Comparison of ENCODE assay signal across 10 mouse cellular contexts in the genomic region with DNA sequence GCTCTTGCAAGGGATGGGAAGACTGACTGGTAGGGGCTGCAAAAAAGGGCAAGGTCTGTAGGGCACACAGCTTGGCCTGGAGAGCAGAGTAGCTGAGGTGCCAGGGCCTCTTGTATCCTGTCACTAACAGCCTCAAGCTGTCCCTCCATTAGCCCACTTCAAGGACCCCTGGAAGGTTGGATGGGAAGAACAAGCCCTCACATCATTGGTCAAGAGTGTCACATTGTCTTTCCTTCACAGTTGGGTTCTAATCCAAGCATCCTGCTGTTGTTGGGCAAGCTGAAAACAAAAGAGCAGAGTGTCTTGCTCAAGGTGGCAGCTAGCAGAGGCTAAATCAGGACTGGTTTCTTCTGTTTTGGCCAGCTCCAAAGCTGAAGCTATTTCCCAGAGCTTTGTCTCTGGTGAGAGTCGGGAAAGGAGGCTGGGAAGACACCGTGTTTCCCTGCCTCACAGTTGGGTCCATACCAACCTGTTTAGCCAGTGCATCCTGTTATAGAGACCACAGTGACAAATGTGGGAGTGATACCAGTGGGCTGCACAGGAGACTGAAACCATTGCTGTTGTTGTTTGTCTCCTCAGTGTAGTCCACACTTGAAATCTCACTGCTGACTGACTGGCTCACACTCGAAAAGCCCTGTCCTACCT. TPM values are rescaled to one million over a fixed set of nuclear protein-coding genes. Genes with fewer than 3 reads are reported as not detected.
A peak's percentile ranks its signal among the peaks of the same experiment; 100 is the strongest.
DNase-seq lines count a peak whose midpoint lies in the region; ATAC-seq and TF ChIP-seq lines count a peak whose summit lies in the region.
"Had no signal": no experiment of that assay in that cellular context is flagged by ENCODE, and none has a peak within 500 bp of the region (broad histone marks: within the 10 kb centered on the region; RNA-seq: fewer than 3 reads in every experiment).

No protein-coding gene starts in this region.

- ATAC-seq in forebrain, embryonic 13.5 days, result no peak
- no peak for ATAC-seq in hindbrain, embryonic 14.5 days (ENCODE audit: low FRiP score)
- no peak; the same call in 1 of the 2 replicates for ATAC-seq in neural tube, embryonic 14.5 days (ENCODE audit: low read depth)
- ATAC-seq: Patski had no signal

- no peaks in the 10 kb centered on the region for H3K27me3 ChIP-seq in forebrain, embryonic 13.5 days
- H3K27me3 ChIP-seq in forebrain, embryonic 10.5 days (ENCODE audit: poor library complexity, severe bottlenecking), result no peaks in the 10 kb centered on the region
- no peaks in the 10 kb centered on the region for H3K27me3 ChIP-seq in hindbrain, embryonic 14.5 days (ENCODE audit: control insufficient read depth, insufficient read depth, low read length)
- no peaks in the 10 kb centered on the region for H3K27me3 ChIP-seq in neural tube, embryonic 14.5 days (ENCODE audit: control insufficient read depth, insufficient read depth, low read length)
- no peaks in the 10 kb centered on the region for H3K27me3 ChIP-seq in thymus, adult 2 months (ENCODE audit: control insufficient read depth, insufficient read depth, low read length)
- H3K27me3 ChIP-seq: liver, embryonic 15.5 days; Patski had no signal

- peak overlapping the region; percentile 46 for H3K27ac ChIP-seq in forebrain, embryonic 13.5 days
- no peak overlapping the region for H3K27ac ChIP-seq in forebrain, embryonic 10.5 days
- H3K27ac ChIP-seq in layer of hippocampus, adult 2 months, result 0 out of 2 replicates have a peak overlapping the region, but pooled peaks have one; percentile 0
- peak overlapping the region; percentile 11 for H3K27ac ChIP-seq in hindbrain, embryonic 14.5 days
- H3K27ac ChIP-seq in neural tube, embryonic 14.5 days (ENCODE audit: low read depth, low read length), result peak overlapping the region; percentile 58; the same call in 1 of the 2 replicates
- no peak overlapping the region for H3K27ac ChIP-seq in thymus, adult 2 months (ENCODE audit: control insufficient read depth, insufficient read depth, low read length)
- H3K27ac ChIP-seq: liver, embryonic 15.5 days had no signal

- no peak overlapping the region for H3K4me2 ChIP-seq in forebrain, embryonic 13.5 days
- no peak overlapping the region for H3K4me2 ChIP-seq in hindbrain, embryonic 14.5 days (replicated peaks)
- no peak overlapping the region for H3K4me2 ChIP-seq in neural tube, embryonic 14.5 days (ENCODE audit: low read depth, low read length)
- H3K4me2 ChIP-seq: liver, embryonic 15.5 days had no signal

- H3K9me3 ChIP-seq in forebrain, embryonic 13.5 days (replicated peaks), result no peaks in the 10 kb centered on the region
- no peaks in the 10 kb centered on the region for H3K9me3 ChIP-seq in forebrain, embryonic 10.5 days
- no peaks in the 10 kb centered on the region for H3K9me3 ChIP-seq in hindbrain, embryonic 14.5 days (ENCODE audit: control insufficient read depth, low read length)
- H3K9me3 ChIP-seq in neural tube, embryonic 14.5 days (ENCODE audit: control insufficient read depth, low read length), result no peaks in the 10 kb centered on the region
- H3K9me3 ChIP-seq: liver, embryonic 15.5 days had no signal

- peaks cover 30% of the 10 kb centered on the region for H3K36me3 ChIP-seq in forebrain, embryonic 13.5 days (ENCODE audit: poor library complexity, severe bottlenecking)
- H3K36me3 ChIP-seq in forebrain, embryonic 10.5 days (replicated peaks), result peaks cover 33% of the 10 kb centered on the region
- H3K36me3 ChIP-seq in hindbrain, embryonic 14.5 days (replicated peaks; ENCODE audit: control insufficient read depth, insufficient read depth), result peaks cover 30% of the 10 kb centered on the region
- peaks cover 14% of the 10 kb centered on the region for H3K36me3 ChIP-seq in neural tube, embryonic 14.5 days (ENCODE audit: control insufficient read depth, insufficient read depth, low read length)
- H3K36me3 ChIP-seq in thymus, adult 2 months (ENCODE audit: control insufficient read depth, insufficient read depth, low read length), result peaks cover 15% of the 10 kb centered on the region

- no peak for TF ChIP-seq POLR2A in thymus, adult 2 months (IDR thresholded peaks at IDR 0.05; ENCODE audit: control insufficient read depth, extremely low read depth, insufficient read depth, low read length, poor library complexity)

- DNase-seq in forebrain, embryonic 10.5 days (ENCODE audit: extremely low spot score, low spot score), result no peak
- no peak for DNase-seq in layer of hippocampus, adult 2 months (ENCODE audit: low spot score in 2 of 2)
- DNase-seq in layer of hippocampus, postnatal 25 days (ENCODE audit: extremely low spot score in 1 of 2, low spot score in 1 of 2), result no peak
- DNase-seq in hindbrain, embryonic 14.5 days (ENCODE audit: low spot score), result no peak
- DNase-seq in gastrocnemius, postnatal 25 days, result no peak
- DNase-seq in thymus, adult 2 months, result no peak

- no peak overlapping the region for H3K9ac ChIP-seq in forebrain, embryonic 13.5 days
- H3K9ac ChIP-seq in hindbrain, embryonic 14.5 days, result no peak overlapping the region
- H3K9ac ChIP-seq in neural tube, embryonic 14.5 days (replicated peaks; ENCODE audit: low read depth, low read length), result no peak overlapping the region
- H3K9ac ChIP-seq: liver, embryonic 15.5 days had no signal

- WGBS in forebrain, embryonic 13.5 days, result 33% methylated on average over 3 of the region's 3 CpGs
- WGBS in forebrain, embryonic 10.5 days, result 31% methylated on average over 3 of the region's 3 CpGs
- WGBS in hindbrain, embryonic 14.5 days, result 43% methylated on average over 3 of the region's 3 CpGs
- 56% methylated on average over 3 of the region's 3 CpGs for WGBS in neural tube, embryonic 14.5 days
- WGBS in thymus, adult 2 months, result 82% methylated on average over 3 of the region's 3 CpGs

- peaks cover 18% of the 10 kb centered on the region for H3K4me1 ChIP-seq in forebrain, embryonic 13.5 days
- H3K4me1 ChIP-seq in forebrain, embryonic 10.5 days, result peaks cover 9% of the 10 kb centered on the region; the same call in 1 of the 2 replicates
- H3K4me1 ChIP-seq in hindbrain, embryonic 14.5 days (replicated peaks; ENCODE audit: control insufficient read depth, insufficient read depth, low read length), result no peaks in the 10 kb centered on the region; the same call in 1 of the 2 replicates
- peaks cover 4% of the 10 kb centered on the region; the same call in 1 of the 2 replicates for H3K4me1 ChIP-seq in neural tube, embryonic 14.5 days (ENCODE audit: control insufficient read depth, insufficient read depth, low read length)
- H3K4me1 ChIP-seq in thymus, adult 2 months (replicated peaks; ENCODE audit: control insufficient read depth, insufficient read depth, low read length), result peaks cover 24% of the 10 kb centered on the region

- no peak overlapping the region for H3K4me3 ChIP-seq in forebrain, embryonic 13.5 days
- no peak overlapping the region for H3K4me3 ChIP-seq in forebrain, embryonic 10.5 days
- no peak overlapping the region for H3K4me3 ChIP-seq in layer of hippocampus, adult 2 months
- H3K4me3 ChIP-seq in hindbrain, embryonic 14.5 days (replicated peaks; ENCODE audit: low read length), result no peak overlapping the region
- H3K4me3 ChIP-seq in neural tube, embryonic 14.5 days (ENCODE audit: low read depth, low read length), result no peak overlapping the region
- H3K4me3 ChIP-seq in thymus, adult 2 months (ENCODE audit: control insufficient read depth, insufficient read depth, low read length), result no peak overlapping the region
- H3K4me3 ChIP-seq: liver, embryonic 15.5 days had no signal

- no peak for TF ChIP-seq CTCF in layer of hippocampus, adult 2 months (conservative IDR thresholded peaks at IDR 0.05)
- TF ChIP-seq CTCF in thymus, adult 2 months (IDR thresholded peaks at IDR 0.05; ENCODE audit: borderline replicate concordance, control insufficient read depth, extremely low read depth, insufficient read depth, low read length, poor library complexity), result no peak

RNA-seq across cellular contexts. Expression of a gene that starts 42.8 kb away (rescaled TPM):
- 204 and 245 TPM in 2 replicates for polyA plus RNA-seq in forebrain, embryonic 13.5 days (2015; fragmentation: Nextera tagmentation; extraction: Ambion mirVana)
- 305 and 358 TPM in 2 replicates for polyA plus RNA-seq in forebrain, embryonic 10.5 days (2016; fragmentation: Nextera tagmentation; extraction: Ambion mirVana)
- total RNA-seq in layer of hippocampus, adult 2 months (2021), result 100 to 1,000 TPM; 179 to 184 TPM
- 100 to 1,000 TPM; 187 to 192 TPM for total RNA-seq in layer of hippocampus, postnatal 25 days (2021)
- polyA plus RNA-seq in hindbrain, embryonic 14.5 days (2014; fragmentation: Nextera tagmentation; extraction: Ambion mirVana), result 313 and 316 TPM in 2 replicates
- polyA plus RNA-seq in neural tube, embryonic 14.5 days (2014; fragmentation: Nextera tagmentation; extraction: Ambion mirVana), result 238 and 312 TPM in 2 replicates
- total RNA-seq in gastrocnemius, postnatal 25 days (2021), result 100 to 1,000 TPM in 1 of 2 experiments, 10 to 100 TPM in 1; 99.7 to 116 TPM
- 291 and 363 TPM in 2 replicates for polyA plus RNA-seq in thymus, adult 2 months (2012; rRNA removed)

RNA-seq across cellular contexts. Expression of a gene that starts 59.0 kb away (rescaled TPM):
- polyA plus RNA-seq in forebrain, embryonic 13.5 days (2015; fragmentation: Nextera tagmentation; extraction: Ambion mirVana), result 0.45 and 0.67 TPM in 2 replicates
- polyA plus RNA-seq in forebrain, embryonic 10.5 days (2016; fragmentation: Nextera tagmentation; extraction: Ambion mirVana), result 0.16 and 0.32 TPM in 2 replicates
- 1 to 10 TPM; 1.2 to 1.9 TPM for total RNA-seq in layer of hippocampus, adult 2 months (2021)
- total RNA-seq in layer of hippocampus, postnatal 25 days (2021), result 1 to 10 TPM; 1.4 to 1.5 TPM
- 0.26 and 0.86 TPM in 2 replicates for polyA plus RNA-seq in hindbrain, embryonic 14.5 days (2014; fragmentation: Nextera tagmentation; extraction: Ambion mirVana)
- 0.82 and 1.1 TPM in 2 replicates for polyA plus RNA-seq in neural tube, embryonic 14.5 days (2014; fragmentation: Nextera tagmentation; extraction: Ambion mirVana)
- not detected for total RNA-seq in gastrocnemius, postnatal 25 days (2021)
- 7.6 and 10.1 TPM in 2 replicates for polyA plus RNA-seq in thymus, adult 2 months (2012; rRNA removed)
- polyA plus RNA-seq: Patski had no signal

Comparison
In these comparisons a context has a peak if more than half of its experiments do, and no peak if none do; other contexts are left out.
1. H3K27ac ChIP-seq: peak in forebrain, embryonic 13.5 days (single experiment), layer of hippocampus, adult 2 months (single experiment), hindbrain, embryonic 14.5 days (single experiment) and neural tube, embryonic 14.5 days (single experiment); none in forebrain, embryonic 10.5 days (single experiment) and thymus, adult 2 months (single experiment).